Mouse (Mus musculus): Measurements from ENCODE around the gene Dnah2. TPM values are rescaled to one million over a fixed set of nuclear protein-coding genes. Genes with fewer than 3 reads are reported as not detected.

The Dnah2 gene
- polyA plus RNA-seq, 1 experiment from 2014 or later = 6.2 TPM

DNA sequence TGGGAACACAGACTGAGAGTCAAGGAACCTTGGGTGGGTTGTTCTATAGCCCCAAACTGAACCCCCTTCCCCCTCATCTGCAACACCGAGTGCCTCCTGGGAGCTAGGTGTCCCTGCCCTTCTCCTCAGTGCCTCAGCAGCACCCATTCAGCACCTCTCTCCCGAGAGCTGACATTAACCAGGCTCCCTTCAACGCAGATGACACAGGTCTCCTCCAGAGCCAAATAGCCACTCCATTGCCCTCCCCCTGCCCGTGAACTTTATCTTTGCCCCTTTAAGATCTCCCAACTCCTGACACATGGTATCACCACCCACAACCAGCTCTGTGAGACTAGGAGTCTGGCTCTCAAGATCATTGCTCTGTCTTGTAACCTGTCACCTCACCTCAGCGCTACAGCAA is 10.3 kb upstream of the Dnah2 start:
- Histone ChIP-seq H3K4me1 (ENCODE audit: control insufficient read depth, insufficient read depth, low read length) (peaks cover 24% of the 10 kb centered on the region), H3K36me3 (ENCODE audit: control insufficient read depth, insufficient read depth, low read length) (peaks cover 20% of the 10 kb centered on the region), H3K27me3 (replicated peaks; ENCODE audit: control insufficient read depth, insufficient read depth, low read length) (no peaks in the 10 kb centered on the region), H3K27ac (replicated peaks; ENCODE audit: low read depth, low read length) (no peak overlapping the region), H3K9me3 (ENCODE audit: control insufficient read depth, low read length) (no peaks in the 10 kb centered on the region), H3K4me2 (ENCODE audit: low read depth, low read length) (peak overlapping the region; percentile 95), H3K4me3 (ENCODE audit: low read depth, low read length) (peak overlapping the region; percentile 76), H3K9ac (ENCODE audit: low read depth, low read length) (peak overlapping the region; percentile 87)
- 10% methylated on average over 5 of the region's 5 CpGs for WGBS
- DNase-seq (ENCODE audit: low spot score) (no peak), ATAC-seq (ENCODE audit: low read depth) (no peak)

DNA sequence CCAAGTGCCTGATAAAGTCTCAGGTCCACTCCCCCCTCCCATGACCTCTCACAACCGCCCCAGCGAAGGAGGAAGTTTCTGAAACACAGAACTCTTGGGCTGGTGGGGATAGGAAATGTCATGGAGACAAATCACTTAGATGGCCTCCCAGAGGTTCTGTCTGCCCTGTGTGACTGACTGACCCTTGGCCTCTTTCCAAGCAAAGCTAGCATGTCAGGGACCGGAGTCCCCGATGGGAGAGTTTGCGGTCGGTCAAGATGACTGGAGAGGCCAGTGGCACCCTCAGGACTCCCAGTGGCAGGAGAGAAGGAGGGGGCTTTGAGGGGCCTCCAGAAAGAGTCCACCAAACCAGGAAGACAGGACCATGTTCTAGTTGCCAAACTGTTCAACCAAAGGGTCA is 9.8 kb upstream of the Dnah2 start:
- H3K4me1 ChIP-seq (ENCODE audit: control insufficient read depth, insufficient read depth, low read length) = peaks cover 24% of the 10 kb centered on the region
- H3K27me3 ChIP-seq (replicated peaks; ENCODE audit: control insufficient read depth, insufficient read depth, low read length) = no peaks in the 10 kb centered on the region
- H3K27ac ChIP-seq (replicated peaks; ENCODE audit: low read depth, low read length) = no peak overlapping the region
- peaks cover 17% of the 10 kb centered on the region for H3K36me3 ChIP-seq (ENCODE audit: control insufficient read depth, insufficient read depth, low read length)
- ATAC-seq (ENCODE audit: low read depth) (no peak), DNase-seq (ENCODE audit: low spot score) (no peak)
- WGBS = 37% methylated on average over 6 of the region's 6 CpGs
- H3K9ac ChIP-seq (ENCODE audit: low read depth, low read length) = peak overlapping the region; percentile 87
- no peaks in the 10 kb centered on the region for H3K9me3 ChIP-seq (ENCODE audit: control insufficient read depth, low read length)
- peak overlapping the region; percentile 76 for H3K4me3 ChIP-seq (ENCODE audit: low read depth, low read length)
- peak overlapping the region; percentile 95 for H3K4me2 ChIP-seq (ENCODE audit: low read depth, low read length)

DNA sequence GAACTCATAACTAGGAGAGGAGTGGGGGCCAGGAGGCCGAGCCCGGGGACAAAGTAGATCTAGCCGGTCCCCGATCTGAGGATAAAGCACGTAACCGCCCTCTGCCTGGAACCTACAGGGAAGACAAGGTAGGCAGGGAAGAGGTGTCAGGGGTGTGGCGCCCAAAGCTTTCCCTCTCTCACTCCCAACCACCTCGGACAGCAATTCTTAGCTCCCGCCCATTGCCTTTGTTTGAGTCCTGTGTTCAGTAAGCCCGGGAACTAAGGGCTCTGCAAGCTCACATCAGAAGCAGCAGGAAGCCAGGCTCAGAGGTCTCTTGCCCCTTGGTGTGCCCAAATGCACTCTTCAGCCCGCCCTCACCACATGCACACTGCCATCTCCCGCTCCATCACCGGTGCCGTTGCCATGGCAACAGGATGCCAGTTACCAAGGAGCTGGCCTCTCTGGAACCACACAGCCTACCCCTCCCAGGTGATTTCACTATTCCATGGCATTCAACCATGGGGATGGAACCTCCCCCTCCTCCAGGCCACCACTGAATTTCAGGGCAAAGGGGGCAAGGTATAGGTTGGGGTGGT is 8.6 kb upstream of the Dnah2 start:
- Histone ChIP-seq H3K4me2 (ENCODE audit: low read depth, low read length) (peak overlapping the region; percentile 95), H3K4me1 (ENCODE audit: control insufficient read depth, insufficient read depth, low read length) (peaks cover 27% of the 10 kb centered on the region), H3K27ac (replicated peaks; ENCODE audit: low read depth, low read length) (no peak overlapping the region), H3K36me3 (ENCODE audit: control insufficient read depth, insufficient read depth, low read length) (peaks cover 15% of the 10 kb centered on the region), H3K9me3 (ENCODE audit: control insufficient read depth, low read length) (no peaks in the 10 kb centered on the region), H3K27me3 (replicated peaks; ENCODE audit: control insufficient read depth, insufficient read depth, low read length) (no peaks in the 10 kb centered on the region), H3K9ac (ENCODE audit: low read depth, low read length) (no peak overlapping the region), H3K4me3 (ENCODE audit: low read depth, low read length) (no peak overlapping the region)
- no peak for DNase-seq (ENCODE audit: low spot score)
- ATAC-seq (ENCODE audit: low read depth) = no peak
- WGBS = 38% methylated on average over 14 of the region's 14 CpGs

DNA sequence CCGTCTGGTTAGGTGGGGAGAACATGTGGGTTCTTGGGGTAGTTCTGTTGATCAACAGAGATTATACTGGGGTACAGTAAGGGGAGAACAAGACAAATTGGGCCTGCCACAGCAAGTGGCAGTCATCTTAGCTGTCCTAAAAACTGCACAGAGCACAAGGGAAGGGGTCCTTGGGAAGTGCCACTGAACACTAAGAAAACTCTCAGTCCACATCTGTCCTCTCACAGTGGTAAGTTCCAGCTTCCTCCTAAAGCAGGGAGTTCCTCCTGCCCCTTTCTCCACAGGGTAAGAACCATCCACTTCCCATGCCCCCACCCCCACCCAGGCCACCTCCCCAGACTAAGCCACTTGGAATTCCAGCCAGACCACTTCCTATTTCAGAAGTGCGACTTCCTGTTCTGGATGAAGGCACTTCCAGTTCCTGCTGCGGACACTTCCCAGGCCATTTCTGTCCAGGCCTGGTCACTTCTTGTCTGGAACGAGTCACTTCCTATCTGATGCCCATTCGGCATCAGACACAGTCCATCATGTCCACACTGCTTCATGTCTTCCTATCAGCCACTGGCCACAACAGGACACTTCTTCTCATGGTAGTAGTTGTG is 5.7 kb upstream of the Dnah2 start:
- no peak for DNase-seq (ENCODE audit: low spot score)
- WGBS = 83% methylated on average over 5 of the region's 5 CpGs
- Histone ChIP-seq H3K4me1 (ENCODE audit: control insufficient read depth, insufficient read depth, low read length) (peaks cover 11% of the 10 kb centered on the region), H3K27me3 (replicated peaks; ENCODE audit: control insufficient read depth, insufficient read depth, low read length) (no peaks in the 10 kb centered on the region), H3K36me3 (ENCODE audit: control insufficient read depth, insufficient read depth, low read length) (0 out of 2 replicates have a peak, but pooled peaks cover 6% of the 10 kb centered on the region), H3K4me2 (ENCODE audit: low read depth, low read length) (no peak overlapping the region), H3K9me3 (ENCODE audit: control insufficient read depth, low read length) (no peaks in the 10 kb centered on the region), H3K27ac (replicated peaks; ENCODE audit: low read depth, low read length) (no peak overlapping the region), H3K9ac (ENCODE audit: low read depth, low read length) (no peak overlapping the region), H3K4me3 (ENCODE audit: low read depth, low read length) (no peak overlapping the region)
- ATAC-seq (ENCODE audit: low read depth) = no peak

DNA sequence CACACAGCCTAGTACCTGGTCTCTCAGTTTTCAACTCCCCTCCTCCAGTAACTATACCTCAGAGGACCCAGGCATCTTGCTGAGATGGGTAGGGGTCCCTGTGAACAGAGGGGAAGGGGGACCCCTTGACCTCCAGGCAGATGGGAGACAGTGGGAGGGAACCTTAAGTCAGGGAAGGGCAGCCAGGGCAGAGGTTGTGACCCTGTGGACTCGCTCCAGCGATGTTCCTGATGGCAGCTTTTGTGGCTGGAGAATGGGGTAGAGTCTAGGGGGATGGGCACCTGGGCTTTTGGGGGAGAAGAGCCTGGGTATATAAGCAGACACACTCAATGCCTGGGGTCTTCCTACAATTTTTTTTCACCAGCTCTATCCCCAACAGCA is 4.4 kb upstream of the Dnah2 start:
- Histone ChIP-seq H3K27me3 (replicated peaks; ENCODE audit: control insufficient read depth, insufficient read depth, low read length) (no peaks in the 10 kb centered on the region), H3K36me3 (ENCODE audit: control insufficient read depth, insufficient read depth, low read length) (0 out of 2 replicates have a peak, but pooled peaks cover 6% of the 10 kb centered on the region), H3K27ac (replicated peaks; ENCODE audit: low read depth, low read length) (no peak overlapping the region), H3K9me3 (ENCODE audit: control insufficient read depth, low read length) (no peaks in the 10 kb centered on the region), H3K4me3 (ENCODE audit: low read depth, low read length) (no peak overlapping the region), H3K4me2 (ENCODE audit: low read depth, low read length) (no peak overlapping the region), H3K4me1 (ENCODE audit: control insufficient read depth, insufficient read depth, low read length) (peaks cover 3% of the 10 kb centered on the region; the same call in 1 of the 2 replicates), H3K9ac (ENCODE audit: low read depth, low read length) (no peak overlapping the region)
- WGBS = 5% methylated on average over 2 of the region's 2 CpGs
- DNase-seq (ENCODE audit: low spot score) (no peak), ATAC-seq (ENCODE audit: low read depth) (no peak)

DNA sequence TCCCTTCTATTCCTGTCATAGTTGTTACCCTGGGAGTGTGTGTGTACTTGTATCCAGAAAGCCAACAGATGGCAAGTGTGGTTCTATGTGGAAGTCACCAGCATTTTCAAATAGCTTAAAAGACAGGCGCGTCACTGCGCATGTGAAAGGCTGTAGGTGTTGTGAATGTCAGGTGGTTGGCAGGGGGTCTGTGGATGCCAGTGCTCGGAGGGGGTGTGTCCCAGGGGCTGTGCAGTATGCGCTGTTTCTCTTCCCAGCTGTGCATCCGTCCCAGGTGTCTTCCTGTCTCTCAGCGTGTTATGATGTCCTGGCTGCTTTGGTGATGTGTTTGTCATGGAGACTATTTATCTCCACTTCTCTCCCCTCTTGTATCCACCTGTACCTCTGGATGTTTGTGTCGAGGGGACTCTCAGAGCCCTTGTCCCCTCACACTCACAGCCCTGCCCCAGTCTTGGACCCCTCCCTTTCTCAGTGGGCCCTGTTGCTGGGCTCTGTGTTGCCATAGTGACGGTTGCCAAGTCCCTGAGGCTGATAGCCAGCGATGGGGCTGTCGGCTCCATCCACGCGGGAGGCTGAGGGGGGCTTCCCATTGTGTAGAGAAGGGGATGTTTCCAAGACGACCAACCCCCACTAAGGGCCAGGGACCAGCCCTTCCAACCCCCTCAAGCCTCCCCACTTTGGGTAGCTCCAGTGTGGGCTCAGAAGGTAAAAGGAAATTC is 3.9 kb upstream of the Dnah2 start:
- Histone ChIP-seq H3K27ac (replicated peaks; ENCODE audit: low read depth, low read length) (no peak overlapping the region), H3K4me3 (ENCODE audit: low read depth, low read length) (no peak overlapping the region), H3K4me2 (ENCODE audit: low read depth, low read length) (no peak overlapping the region), H3K36me3 (ENCODE audit: control insufficient read depth, insufficient read depth, low read length) (0 out of 2 replicates have a peak, but pooled peaks cover 6% of the 10 kb centered on the region), H3K9me3 (ENCODE audit: control insufficient read depth, low read length) (no peaks in the 10 kb centered on the region), H3K27me3 (replicated peaks; ENCODE audit: control insufficient read depth, insufficient read depth, low read length) (no peaks in the 10 kb centered on the region), H3K9ac (ENCODE audit: low read depth, low read length) (no peak overlapping the region), H3K4me1 (ENCODE audit: control insufficient read depth, insufficient read depth, low read length) (peaks cover 3% of the 10 kb centered on the region; the same call in 1 of the 2 replicates)
- DNase-seq (ENCODE audit: low spot score) (peak; percentile 56), ATAC-seq (ENCODE audit: low read depth) (peak; percentile 53; the same call in 1 of the 2 replicates)
- WGBS = 26% methylated on average over 14 of the region's 14 CpGs

DNA sequence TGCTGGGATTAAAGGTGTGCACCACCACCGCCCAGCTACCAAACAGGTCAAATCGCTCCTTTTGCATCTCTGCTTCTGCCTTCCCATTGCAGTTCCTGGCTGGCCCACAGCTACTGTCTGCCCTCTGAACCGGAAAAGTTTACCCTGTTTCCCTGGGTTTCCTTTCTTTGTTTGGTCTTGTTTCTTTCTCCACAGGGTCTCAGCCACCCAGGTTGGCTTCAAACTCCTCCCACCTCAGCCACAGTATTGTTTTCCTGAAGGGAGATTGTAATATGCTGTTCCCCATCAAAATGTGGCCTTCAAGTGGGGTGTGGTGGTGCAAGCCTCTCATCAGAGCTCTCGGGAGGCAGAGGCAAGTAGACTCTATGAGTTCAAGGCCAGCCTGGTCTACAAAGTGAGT is 2.4 kb upstream of the Dnah2 start:
- no peak overlapping the region for H3K27ac ChIP-seq (replicated peaks; ENCODE audit: low read depth, low read length)
- H3K27me3 ChIP-seq (replicated peaks; ENCODE audit: control insufficient read depth, insufficient read depth, low read length) = no peaks in the 10 kb centered on the region
- H3K4me1 ChIP-seq (ENCODE audit: control insufficient read depth, insufficient read depth, low read length) = peaks cover 8% of the 10 kb centered on the region; the same call in 1 of the 2 replicates
- no peak for ATAC-seq (ENCODE audit: low read depth)
- H3K4me3 ChIP-seq (ENCODE audit: low read depth, low read length) = no peak overlapping the region
- 71% methylated on average over 4 of the region's 4 CpGs for WGBS
- 0 out of 2 replicates have a peak, but pooled peaks cover 6% of the 10 kb centered on the region for H3K36me3 ChIP-seq (ENCODE audit: control insufficient read depth, insufficient read depth, low read length)
- no peak for DNase-seq (ENCODE audit: low spot score)
- no peak overlapping the region for H3K4me2 ChIP-seq (ENCODE audit: low read depth, low read length)
- no peaks in the 10 kb centered on the region for H3K9me3 ChIP-seq (ENCODE audit: control insufficient read depth, low read length)
- no peak overlapping the region for H3K9ac ChIP-seq (ENCODE audit: low read depth, low read length)

DNA sequence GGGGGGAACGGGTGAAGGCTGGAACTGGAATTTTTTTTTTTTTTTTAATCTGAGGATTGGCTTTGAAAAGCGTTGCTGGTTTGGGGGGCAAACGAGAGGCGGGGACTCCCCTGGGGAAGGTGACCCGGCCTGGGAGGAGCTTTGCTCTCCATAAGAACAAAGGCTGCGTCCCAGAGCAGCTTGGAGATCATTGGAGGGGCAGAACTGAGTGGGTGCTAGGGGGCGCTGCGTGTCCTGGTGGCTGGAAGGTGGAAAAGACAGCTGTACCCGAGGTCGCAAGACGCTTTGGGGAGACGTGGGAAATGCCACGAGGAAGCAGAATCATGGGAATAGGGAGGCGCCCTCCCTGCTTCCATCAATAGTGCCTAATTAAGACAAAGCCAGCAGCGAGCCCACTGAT is 1.8 kb downstream of the Dnah2 start:
- Histone ChIP-seq H3K36me3 (ENCODE audit: control insufficient read depth, insufficient read depth, low read length) (no peaks in the 10 kb centered on the region), H3K9me3 (ENCODE audit: control insufficient read depth, low read length) (no peaks in the 10 kb centered on the region), H3K9ac (ENCODE audit: low read depth, low read length) (peak overlapping the region; percentile 73), H3K27me3 (replicated peaks; ENCODE audit: control insufficient read depth, insufficient read depth, low read length) (no peaks in the 10 kb centered on the region), H3K27ac (replicated peaks; ENCODE audit: low read depth, low read length) (peak overlapping the region; percentile 86), H3K4me2 (ENCODE audit: low read depth, low read length) (peak overlapping the region; percentile 82), H3K4me1 (ENCODE audit: control insufficient read depth, insufficient read depth, low read length) (peaks cover 9% of the 10 kb centered on the region; the same call in 1 of the 2 replicates), H3K4me3 (ENCODE audit: low read depth, low read length) (peak overlapping the region; percentile 52)
- ATAC-seq (ENCODE audit: low read depth) (peak; percentile 42), DNase-seq (ENCODE audit: low spot score) (no peak)
- 1% methylated on average over 15 of the region's 15 CpGs for WGBS
